Mouse (Mus musculus) E14TG2a.4 (cell line): ENCODE measurements around the gene Adcy7.

Experiments
- H3K27me3 ChIP-seq: 2 replicates; pipeline ENCODE4 v1.6.1; 2014; ENCODE audit warnings: low read length, control low read depth; ENCODE audit not compliant: insufficient read depth
- H3K36me3 ChIP-seq: 2 replicates; pipeline ENCODE4 v1.6.1; 2014; ENCODE audit warnings: low read length, control low read depth; ENCODE audit not compliant: insufficient read depth
- H3K4me1 ChIP-seq: replicated peaks from 2 replicates; pipeline ENCODE4 v1.6.1; 2014; ENCODE audit warnings: low read depth, low read length, control low read depth
- H3K4me3 ChIP-seq: replicated peaks from 2 replicates; pipeline ENCODE4 v1.5.1; 2014; ENCODE audit warnings: mild to moderate bottlenecking, low read length
- H3K9me3 ChIP-seq: 2 replicates; pipeline ENCODE4 v1.6.1; 2014; ENCODE audit warnings: low read length, control low read depth
- CTCF ChIP-seq: conservative IDR thresholded peaks from 2 replicates; pipeline ENCODE4 v1.5.1; 2014; ENCODE audit warnings: low read length
- NANOG ChIP-seq: IDR thresholded peaks from 2 replicates; pipeline ENCODE4 v1.6.1; 2014; ENCODE audit warnings: borderline replicate concordance, low read length, mixed read lengths
- POU5F1 ChIP-seq: IDR thresholded peaks from 2 replicates; pipeline ENCODE4 v1.6.1; 2014; ENCODE audit warnings: low read length, borderline replicate concordance

Gene Adcy7

DNA sequence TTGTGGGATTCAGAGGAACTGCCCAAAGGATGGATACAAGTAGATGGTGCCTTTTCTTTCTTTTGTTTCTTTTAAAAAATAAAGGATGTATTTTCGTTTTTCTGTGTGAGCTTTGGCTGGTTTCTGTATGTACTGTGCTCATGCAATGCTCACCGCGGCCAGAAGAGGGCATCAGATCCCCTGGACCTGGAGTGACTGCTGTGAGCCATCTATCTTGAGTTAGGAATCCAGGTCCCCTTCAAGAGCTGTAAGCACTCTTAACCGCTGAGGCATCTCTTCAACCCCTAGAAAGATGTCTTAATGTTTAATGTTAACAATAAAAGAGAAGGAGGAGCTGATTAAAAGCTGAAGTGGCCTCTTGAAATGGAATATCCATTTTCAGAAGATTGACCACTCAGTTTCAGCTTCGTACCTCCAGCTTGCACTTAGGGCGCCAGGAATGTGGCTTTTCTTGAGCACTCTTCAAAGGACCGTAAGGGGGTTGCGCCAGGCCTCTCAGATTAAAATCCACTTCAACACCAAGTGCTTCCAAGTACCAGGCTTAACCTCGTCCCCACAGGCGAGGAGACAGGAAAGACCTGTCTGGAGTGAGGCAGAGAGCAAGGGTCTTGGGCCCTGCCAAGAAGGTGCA, 5.9 kb upstream of the Adcy7 start:
- Histone ChIP-seq H3K4me3 (no peak overlapping the region), H3K9me3 (no peaks in the 10 kb centered on the region), H3K27me3 (peaks cover 28% of the 10 kb centered on the region), H3K36me3 (no peaks in the 10 kb centered on the region), H3K4me1 (peaks cover 26% of the 10 kb centered on the region)
- no peak for TF ChIP-seq NANOG
- peak; percentile 91 for TF ChIP-seq CTCF
- no peak for TF ChIP-seq POU5F1

DNA sequence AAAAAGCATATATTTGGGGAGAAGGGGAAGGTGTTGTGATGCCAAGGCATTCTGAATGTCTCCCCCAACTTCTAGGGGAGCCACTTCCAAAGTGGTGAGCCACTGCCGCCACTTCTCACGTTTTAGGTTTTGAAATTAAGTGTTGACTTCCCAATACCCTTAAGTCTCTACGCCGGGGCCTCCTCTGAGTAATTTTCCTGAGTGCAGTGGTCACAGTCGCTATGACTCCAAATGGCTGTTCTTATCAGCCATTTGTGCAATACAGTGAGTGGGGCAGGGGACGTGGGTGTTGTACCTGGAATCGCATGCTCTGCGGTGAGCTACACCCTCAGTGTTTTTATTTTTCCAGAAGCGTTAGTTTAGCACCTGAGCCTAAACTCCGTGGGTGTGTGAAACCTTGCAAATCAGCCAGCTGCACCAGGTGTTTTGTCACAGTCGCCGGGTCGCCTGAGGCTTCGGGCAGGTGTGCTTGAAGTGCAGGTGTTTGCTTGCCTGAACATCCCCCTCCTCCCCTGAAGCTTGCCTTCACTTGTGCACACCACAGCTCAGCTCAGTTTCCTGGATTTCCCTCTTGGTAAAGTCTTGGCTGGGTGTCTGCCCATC, 5.3 kb upstream of the Adcy7 start:
- Histone ChIP-seq H3K36me3 (no peaks in the 10 kb centered on the region), H3K4me1 (peaks cover 26% of the 10 kb centered on the region), H3K27me3 (peaks cover 34% of the 10 kb centered on the region), H3K9me3 (no peaks in the 10 kb centered on the region), H3K4me3 (no peak overlapping the region)
- TF ChIP-seq POU5F1 (no peak), CTCF (no peak), NANOG (no peak)

DNA sequence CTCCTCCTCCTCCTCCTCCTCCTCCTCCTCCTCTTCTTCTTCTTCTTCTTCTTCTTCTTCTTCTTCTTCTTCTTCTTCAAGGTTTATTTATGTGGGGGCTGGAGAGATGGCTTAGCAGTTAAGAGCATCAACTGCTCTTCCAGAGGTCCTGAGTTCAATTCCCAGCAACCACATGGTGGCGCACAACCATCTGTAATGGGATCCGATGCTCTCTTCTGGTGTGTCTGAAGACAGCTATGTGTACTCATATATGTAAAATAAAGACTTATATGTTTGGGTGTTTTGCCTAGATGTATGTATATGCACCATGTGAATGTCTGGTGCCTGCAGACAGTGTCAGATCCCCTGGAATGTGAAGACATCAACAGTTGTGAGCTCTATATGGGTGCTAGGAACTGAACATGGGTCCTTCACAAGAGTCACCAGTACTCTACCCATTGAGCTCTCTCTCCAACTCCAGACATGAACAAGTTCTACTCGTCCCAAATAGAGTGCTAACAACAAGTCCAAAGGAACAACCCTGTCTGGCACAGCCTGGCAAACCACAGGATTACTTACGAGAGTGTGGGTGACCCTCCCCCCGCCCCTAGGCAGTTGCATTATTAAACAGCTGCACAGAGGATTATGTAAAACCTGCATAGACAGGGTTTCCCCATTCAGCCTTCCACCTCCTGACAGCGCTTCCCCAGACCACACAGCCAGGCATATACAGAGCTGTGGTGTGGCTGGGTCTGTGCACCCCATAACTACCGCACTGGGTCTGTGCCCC, 2.9 kb upstream of the Adcy7 start:
- H3K36me3 ChIP-seq, result no peaks in the 10 kb centered on the region
- no peak for TF ChIP-seq POU5F1
- no peak for TF ChIP-seq NANOG
- no peak for TF ChIP-seq CTCF
- no peak overlapping the region for H3K4me3 ChIP-seq
- peaks cover 20% of the 10 kb centered on the region for H3K4me1 ChIP-seq
- no peaks in the 10 kb centered on the region for H3K9me3 ChIP-seq
- peaks cover 58% of the 10 kb centered on the region for H3K27me3 ChIP-seq

DNA sequence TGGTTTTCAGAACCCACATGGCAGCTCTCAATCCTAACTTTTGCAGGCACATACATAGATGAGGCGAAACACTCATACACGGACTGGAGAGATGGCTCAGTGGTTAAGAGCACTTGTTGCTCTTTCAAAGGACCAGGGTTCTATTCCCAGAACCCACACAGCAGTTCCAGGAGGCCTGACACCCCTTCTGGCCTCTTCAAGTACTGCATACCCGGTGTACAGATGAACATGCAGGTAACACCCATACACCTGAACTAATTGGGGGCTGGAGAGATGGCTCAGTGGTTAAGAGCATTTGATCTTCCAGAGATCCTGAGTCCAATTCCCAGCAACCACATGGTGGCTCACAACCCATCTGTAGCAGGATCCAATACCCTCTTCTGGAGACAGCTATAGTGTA, 2.1 kb upstream of the Adcy7 start:
- H3K36me3 ChIP-seq, result no peaks in the 10 kb centered on the region
- no peak overlapping the region for H3K4me3 ChIP-seq
- TF ChIP-seq CTCF (peak; percentile 31), NANOG (no peak)
- H3K27me3 ChIP-seq, result peaks cover 66% of the 10 kb centered on the region
- no peaks in the 10 kb centered on the region for H3K9me3 ChIP-seq
- peaks cover 20% of the 10 kb centered on the region for H3K4me1 ChIP-seq

DNA sequence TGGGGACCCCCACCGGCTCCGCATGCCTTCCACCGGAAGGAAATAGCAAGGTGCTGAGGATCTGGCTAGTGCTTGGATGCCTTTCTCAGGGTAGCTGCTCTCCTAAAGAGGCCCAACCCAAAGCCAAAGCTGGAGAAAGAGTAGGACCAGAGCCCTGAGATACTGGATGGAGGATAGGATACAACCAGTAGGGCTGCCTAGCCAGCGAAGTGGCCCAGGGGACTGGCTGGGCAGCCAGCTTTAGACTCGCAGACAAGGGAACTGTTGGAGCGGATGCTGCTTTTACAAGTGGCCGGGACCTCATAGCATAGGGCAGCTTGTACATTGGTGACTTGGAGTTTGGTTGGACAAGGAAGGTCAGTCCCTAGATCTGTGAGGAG, 838 bp downstream of the Adcy7 start:
- H3K36me3 ChIP-seq, result no peaks in the 10 kb centered on the region
- peak overlapping the region; percentile 75 for H3K4me3 ChIP-seq
- H3K27me3 ChIP-seq, result peaks cover 77% of the 10 kb centered on the region
- H3K4me1 ChIP-seq, result peaks cover 11% of the 10 kb centered on the region
- H3K9me3 ChIP-seq, result no peaks in the 10 kb centered on the region
- TF ChIP-seq CTCF, result no peak
- TF ChIP-seq POU5F1, result no peak
- TF ChIP-seq NANOG, result no peak

DNA sequence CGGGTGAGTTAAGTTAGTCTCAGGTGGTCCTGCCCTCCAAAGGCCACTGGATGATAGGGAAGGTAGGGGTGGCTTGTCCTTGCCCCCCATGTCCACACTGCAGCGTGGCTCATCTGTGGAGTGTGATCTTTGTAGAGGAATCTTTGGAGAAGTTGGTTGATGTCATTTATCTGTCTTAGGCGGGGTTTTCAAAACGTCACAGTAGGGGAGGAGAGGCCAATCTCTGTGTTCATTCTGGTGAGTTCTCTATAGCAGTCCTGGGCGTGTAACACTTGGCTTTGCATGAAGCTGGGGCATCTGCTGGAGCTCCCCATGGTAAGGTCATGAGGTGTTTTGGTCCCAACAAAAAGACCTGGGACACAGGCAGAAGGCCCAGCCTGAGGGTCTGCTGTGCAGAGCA, 1.9 kb downstream of the Adcy7 start:
- Histone ChIP-seq H3K4me3 (no peak overlapping the region), H3K4me1 (peaks cover 11% of the 10 kb centered on the region), H3K27me3 (peaks cover 73% of the 10 kb centered on the region), H3K9me3 (no peaks in the 10 kb centered on the region), H3K36me3 (no peaks in the 10 kb centered on the region)
- TF ChIP-seq NANOG, result no peak
- TF ChIP-seq CTCF, result no peak
- no peak for TF ChIP-seq POU5F1

DNA sequence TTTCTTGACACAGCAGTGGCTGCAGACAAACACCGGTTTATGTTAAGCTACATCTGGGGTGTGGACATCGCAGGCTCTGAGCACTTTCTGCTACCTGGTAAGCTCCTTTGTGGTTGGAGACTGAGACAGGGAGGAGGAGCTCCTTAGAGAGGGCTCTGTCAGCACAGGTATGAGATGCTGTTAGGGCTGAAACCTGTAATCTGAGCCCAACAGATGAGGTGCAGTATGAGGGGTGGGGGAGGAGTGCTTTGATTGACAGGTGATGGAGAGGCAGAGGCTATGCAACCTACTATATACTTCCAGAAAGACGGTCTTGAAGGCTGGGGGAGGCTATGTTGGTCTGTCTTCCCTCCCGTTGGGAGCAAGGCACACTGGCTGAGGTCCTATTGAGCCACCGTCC, 7.0 kb downstream of the Adcy7 start:
- H3K4me3 ChIP-seq, result no peak overlapping the region
- no peaks in the 10 kb centered on the region for H3K4me1 ChIP-seq
- H3K9me3 ChIP-seq, result no peaks in the 10 kb centered on the region
- TF ChIP-seq POU5F1 (no peak), CTCF (no peak), NANOG (no peak)
- H3K36me3 ChIP-seq, result no peaks in the 10 kb centered on the region
- H3K27me3 ChIP-seq, result peaks cover 33% of the 10 kb centered on the region

DNA sequence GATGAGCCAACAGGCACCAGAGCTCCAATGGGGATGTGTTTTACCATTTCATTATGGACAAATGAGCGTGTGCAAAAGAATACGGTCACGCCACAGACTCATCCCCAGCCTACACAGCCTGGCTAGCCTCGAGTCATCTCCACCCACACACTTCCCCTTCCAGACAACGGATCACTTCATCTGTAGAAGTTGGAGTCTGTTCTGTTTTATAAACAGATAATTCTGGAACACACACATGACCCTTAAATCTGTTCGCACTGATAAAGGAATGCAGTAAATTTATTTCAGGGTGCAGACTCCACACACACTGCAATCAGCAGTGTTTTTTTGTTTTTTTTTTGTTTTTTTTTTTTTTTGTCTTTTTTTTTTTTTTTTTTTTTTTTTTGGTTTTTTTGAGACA, 7.5 kb downstream of the Adcy7 start:
- Histone ChIP-seq H3K36me3 (no peaks in the 10 kb centered on the region), H3K4me3 (no peak overlapping the region), H3K9me3 (no peaks in the 10 kb centered on the region), H3K4me1 (peaks cover 2% of the 10 kb centered on the region; the same call in 1 of the 2 replicates), H3K27me3 (peaks cover 33% of the 10 kb centered on the region)
- TF ChIP-seq CTCF, result no peak
- TF ChIP-seq POU5F1, result no peak

DNA sequence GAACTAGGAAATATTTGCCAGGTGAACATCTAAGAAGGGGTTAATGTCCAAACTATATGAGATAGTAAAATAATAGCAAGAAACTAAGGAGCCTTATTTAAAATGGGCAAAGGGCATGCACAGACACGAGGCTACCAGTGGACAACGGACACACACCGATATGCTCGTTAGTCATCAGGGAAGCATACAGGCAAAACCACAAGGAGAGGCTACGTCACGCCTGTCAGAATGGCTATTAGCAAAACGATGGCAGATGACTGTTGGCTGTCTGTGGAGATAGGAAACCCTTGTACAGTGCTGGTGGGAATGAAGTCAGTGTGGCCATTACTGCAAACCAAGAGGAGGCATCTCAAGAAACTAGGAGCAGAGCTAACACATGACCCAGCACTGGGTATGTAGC, 8.7 kb downstream of the Adcy7 start:
- TF ChIP-seq CTCF (no peak), NANOG (no peak), POU5F1 (no peak)
- Histone ChIP-seq H3K4me3 (no peak overlapping the region), H3K27me3 (peaks cover 28% of the 10 kb centered on the region), H3K4me1 (peaks cover 14% of the 10 kb centered on the region), H3K36me3 (no peaks in the 10 kb centered on the region), H3K9me3 (no peaks in the 10 kb centered on the region)
